Mouse (Mus musculus) CH12.LX (cell line): ENCODE measurements around the gene Fxyd7. TPM values are rescaled to one million over a fixed set of nuclear protein-coding genes. Genes with fewer than 3 reads are reported as not detected.

Experiments used
- DNase-seq: peaks from one replicate; pipeline ENCODE4 v3.0.0-alpha.2; 2013; ENCODE audit errors: extremely low read depth
- H3K27ac ChIP-seq: 2 replicates; pipeline ENCODE4 v1.5.1; 2012; ENCODE audit warnings: low read depth, mild to moderate bottlenecking, control low read depth, moderate library complexity; ENCODE audit not compliant: insufficient read depth
- H3K27me3 ChIP-seq: replicated peaks from 2 replicates; pipeline ENCODE3; 2012; ENCODE audit warnings: inconsistent platforms
- H3K36me3 ChIP-seq, 2 experiments: replicated peaks in 1 of 2; 2 replicates each; pipeline versions ENCODE3 to v1.6.1; 2012; ENCODE audit warnings: inconsistent platforms in 1 of 2, low read length in 1 of 2, mild to moderate bottlenecking in 1 of 2, mixed read lengths in 1 of 2, moderate library complexity in 1 of 2; ENCODE audit not compliant: control insufficient read depth in 1 of 2, insufficient read depth in 1 of 2
- H3K4me1 ChIP-seq, 2 experiments: 2 replicates each; pipeline ENCODE4 v1.6.1; 2012; ENCODE audit warnings: inconsistent platforms in 1 of 2, moderate library complexity in 1 of 2; ENCODE audit not compliant: insufficient read depth in 2 of 2, control insufficient read depth in 1 of 2
- H3K4me2 ChIP-seq: 2 replicates; pipeline ENCODE4 v1.6.1; 2012; ENCODE audit warnings: low read depth, mild to moderate bottlenecking, control low read depth; ENCODE audit not compliant: poor library complexity, insufficient read depth, severe bottlenecking
- H3K4me3 ChIP-seq, 3 experiments: fragments of 150-350 bp in 1 of 3; sonication (generic) in 1 of 3; replicated peaks in 1 of 3; 2 replicates each; pipeline versions ENCODE3 to v1.5.1; 2011 to 2012; ENCODE audit warnings: low read depth in 2 of 3, low read length in 2 of 3, mild to moderate bottlenecking in 2 of 3, moderate library complexity in 2 of 3, control low read depth in 1 of 3, improper control_type of control experiment in 1 of 3, inconsistent platforms in 1 of 3, mixed read lengths in 1 of 3; ENCODE audit not compliant: poor library complexity in 1 of 3
- H3K79me2 ChIP-seq: replicated peaks from 2 replicates; pipeline ENCODE4 v1.6.1; 2012; ENCODE audit warnings: mild to moderate bottlenecking, moderate library complexity; ENCODE audit not compliant: control insufficient read depth, poor library complexity, insufficient read depth, severe bottlenecking; ENCODE audit errors: extremely low read depth
- H3K9ac ChIP-seq: 2 replicates; pipeline ENCODE4 v1.6.1; 2012; ENCODE audit warnings: low read depth, mild to moderate bottlenecking, control low read depth, moderate library complexity; ENCODE audit not compliant: insufficient read depth
- H3K9me3 ChIP-seq: replicated peaks from 2 replicates; pipeline ENCODE3; 2012; ENCODE audit warnings: low read length, inconsistent platforms, mixed read lengths
- CHD1 ChIP-seq: IDR thresholded peaks from 2 replicates; pipeline ENCODE4 v1.6.1; 2012; ENCODE audit warnings: low read depth, low read length, improper control_type of control experiment, inconsistent platforms
- CHD2 ChIP-seq: IDR thresholded peaks from 2 replicates; pipeline ENCODE4 v1.6.1; 2011; ENCODE audit warnings: low read length, improper control_type of control experiment
- E2F4 ChIP-seq: IDR thresholded peaks from 2 replicates; pipeline ENCODE4 v1.6.1; 2011; ENCODE audit warnings: low read depth, low read length, improper control_type of control experiment; ENCODE audit not compliant: insufficient replicate concordance
- ELF1 ChIP-seq: IDR thresholded peaks from 2 replicates; pipeline ENCODE4 v1.6.1; 2014; ENCODE audit warnings: low read depth, mild to moderate bottlenecking, inconsistent platforms, low read length, improper control_type of control experiment
- EP300 ChIP-seq: IDR thresholded peaks from 2 replicates; pipeline ENCODE4 v1.6.1; 2011; ENCODE audit warnings: low read length, improper control_type of control experiment
- ETS1 ChIP-seq: conservative IDR thresholded peaks from 2 replicates; pipeline ENCODE4 v1.6.1; 2012; ENCODE audit warnings: low read depth, mild to moderate bottlenecking, inconsistent platforms, low read length, improper control_type of control experiment, moderate library complexity
- GABPA ChIP-seq: IDR thresholded peaks from 2 replicates; pipeline ENCODE4 v1.6.1; 2012; ENCODE audit warnings: low read depth, low read length, improper control_type of control experiment, inconsistent platforms; ENCODE audit not compliant: insufficient replicate concordance
- HCFC1 ChIP-seq: IDR thresholded peaks from 2 replicates; pipeline ENCODE4 v1.6.1; 2012; ENCODE audit warnings: low read depth, mild to moderate bottlenecking, inconsistent platforms, low read length, improper control_type of control experiment
- IRF4 ChIP-seq: IDR thresholded peaks from 2 replicates; pipeline ENCODE4 v1.6.1; 2014; ENCODE audit warnings: low read depth, mild to moderate bottlenecking, inconsistent platforms, low read length, improper control_type of control experiment
- JUN ChIP-seq: IDR thresholded peaks from 2 replicates; pipeline ENCODE4 v1.6.1; 2011; ENCODE audit warnings: low read depth, mild to moderate bottlenecking, low read length, improper control_type of control experiment, moderate library complexity; ENCODE audit not compliant: insufficient read depth
- JUND ChIP-seq: conservative IDR thresholded peaks from 2 replicates; pipeline ENCODE4 v1.6.1; 2011; ENCODE audit warnings: low read depth, low read length, improper control_type of control experiment
- KAT2A ChIP-seq: IDR thresholded peaks from 2 replicates; pipeline ENCODE4 v1.6.1; 2012; ENCODE audit warnings: low read length, improper control_type of control experiment, inconsistent platforms; ENCODE audit not compliant: insufficient replicate concordance
- MAFK ChIP-seq: IDR thresholded peaks from 2 replicates; pipeline ENCODE4 v1.6.1; 2011; ENCODE audit warnings: low read length, improper control_type of control experiment; ENCODE audit not compliant: insufficient replicate concordance
- MAX ChIP-seq: IDR thresholded peaks from 2 replicates; pipeline ENCODE4 v1.6.1; 2011; ENCODE audit warnings: low read length, improper control_type of control experiment
- MAZ ChIP-seq: IDR thresholded peaks from 2 replicates; pipeline ENCODE4 v1.6.1; 2012; ENCODE audit warnings: low read depth, mild to moderate bottlenecking, inconsistent platforms, low read length, improper control_type of control experiment, moderate library complexity
- MEF2A ChIP-seq: IDR thresholded peaks from 2 replicates; pipeline ENCODE4 v1.6.1; 2014; ENCODE audit warnings: low read depth, mild to moderate bottlenecking, inconsistent platforms, low read length, improper control_type of control experiment, borderline replicate concordance
- MXI1 ChIP-seq: IDR thresholded peaks from 2 replicates; pipeline ENCODE4 v1.6.1; 2011; ENCODE audit warnings: mild to moderate bottlenecking, low read depth, low read length, improper control_type of control experiment
- NELFE ChIP-seq: IDR thresholded peaks from 2 replicates; pipeline ENCODE4 v1.6.1; 2011; ENCODE audit warnings: low read depth, low read length, improper control_type of control experiment
- NRF1 ChIP-seq: IDR thresholded peaks from 2 replicates; pipeline ENCODE4 v1.6.1; 2014; ENCODE audit warnings: low read depth, mild to moderate bottlenecking, inconsistent platforms, low read length, improper control_type of control experiment, moderate library complexity
- PAX5 ChIP-seq: IDR thresholded peaks from 2 replicates; pipeline ENCODE4 v1.6.1; 2012; ENCODE audit warnings: low read length, inconsistent platforms, mixed read lengths
- POLR2A ChIP-seq: IDR thresholded peaks from 2 replicates; pipeline ENCODE4 v1.6.1; 2011; ENCODE audit warnings: low read depth, mild to moderate bottlenecking, improper control_type of control experiment, low read length
- RCOR1 ChIP-seq: conservative IDR thresholded peaks from 2 replicates; pipeline ENCODE4 v1.6.1; 2012; ENCODE audit warnings: low read depth, mild to moderate bottlenecking, inconsistent platforms, low read length, improper control_type of control experiment
- SIN3A ChIP-seq: IDR thresholded peaks from 2 replicates; pipeline ENCODE4 v1.6.1; 2012; ENCODE audit warnings: low read length, improper control_type of control experiment, inconsistent platforms
- TBP ChIP-seq: conservative IDR thresholded peaks from 2 replicates; pipeline ENCODE4 v1.6.1; 2011; ENCODE audit warnings: low read depth, low read length, improper control_type of control experiment
- TCF12 ChIP-seq: IDR thresholded peaks from 2 replicates; pipeline ENCODE4 v1.6.1; 2014; ENCODE audit warnings: low read depth, mild to moderate bottlenecking, inconsistent platforms, low read length, improper control_type of control experiment
- UBTF ChIP-seq: IDR thresholded peaks from 2 replicates; pipeline ENCODE4 v1.6.1; 2012; ENCODE audit warnings: low read depth, mild to moderate bottlenecking, inconsistent platforms, low read length, improper control_type of control experiment, moderate library complexity
- ZKSCAN1 ChIP-seq: IDR thresholded peaks from 2 replicates; pipeline ENCODE4 v1.6.1; 2012; ENCODE audit warnings: low read depth, inconsistent platforms, low read length, improper control_type of control experiment, borderline replicate concordance
- ZMIZ1 ChIP-seq: IDR thresholded peaks from 2 replicates; pipeline ENCODE4 v1.6.1; 2012; ENCODE audit warnings: low read depth, mild to moderate bottlenecking, inconsistent platforms, low read length, improper control_type of control experiment
- ZNF384 ChIP-seq: IDR thresholded peaks from 2 replicates; pipeline ENCODE4 v1.6.1; 2012; ENCODE audit warnings: low read depth, low read length, improper control_type of control experiment, inconsistent platforms
- dilution Hi-C: fragments of 300-500 bp; cut with MboI; formaldehyde crosslinking; loops from 2 replicates; pipeline ENCODE4 v1.14.3; 2020; ENCODE audit warnings: low sequenced_read_pairs; ENCODE audit not compliant: extremely low pct_unique_long_range_greater_than_20kb, extremely low pct_ligation_motif_present
- in situ Hi-C: fragments of 300-500 bp; cut with MboI; formaldehyde crosslinking; loops from 3 replicates; pipeline ENCODE4 v1.14.3; 2019; ENCODE audit warnings: low sequenced_read_pairs, low pct_ligation_motif_present, low pct_unique_long_range_greater_than_20kb, mixed read lengths
- polyA plus RNA-seq: library from polyadenylated mRNA; unstranded; fragments of >175 nt; gene quantifications from 2 replicates; pipeline ENCODE4 v1.2.1, GENCODE M21; 2012; ENCODE audit warnings: low read depth; ENCODE audit not compliant: insufficient read length
- total RNA-seq, 2 experiments: library from RNA; depleted of rRNA; stranded (reverse); fragments of 300-350 nt in 1 of 2; fragments of >200 nt in 1 of 2; gene quantifications; 2 replicates each; pipeline ENCODE4 v1.2.3; 2012 to 2014

Gene Fxyd7
- total and polyA plus RNA-seq, 3 experiments: not detected

GRCm38 (mm10) chr7:31042431-31042910 lies 8.8 kb downstream of the Fxyd7 start, which contains the start of gene Fxyd5:
Gene Fxyd5, minus strand, starts transcription at chr7:31042481.
- Histone ChIP-seq H3K9me3 (no peaks in the 10 kb centered on the region), H3K4me2 (peak within 1 kb of the TSS; percentile 48), H3K27me3 (peaks cover 27% of the 10 kb centered on the region), H3K4me1 (peaks cover 3 to 30% of the 10 kb centered on the region in 2 experiments), H3K36me3 (peaks cover 0 to 20% of the 10 kb centered on the region in 2 experiments), H3K27ac (no peak within 1 kb of the TSS), H3K9ac (peak within 1 kb of the TSS; percentile 26), H3K79me2 (no peaks in the 10 kb centered on the region), H3K4me3 (peak within 1 kb of the TSS; percentile 58 to 73 (median 71))
- DNase-seq: no peak
- in situ Hi-C loops: no loop called here
- dilution Hi-C loops: no loop called here
- TF ChIP-seq IRF4 (no peak), POLR2A (no peak), NRF1 (no peak), ZKSCAN1 (no peak), GABPA (no peak), CHD2 (no peak), RCOR1 (no peak), ZMIZ1 (no peak), TCF12 (no peak), KAT2A (no peak), JUND (no peak), MEF2A (no peak), PAX5 (no peak), HCFC1 (no peak), MAFK (no peak), E2F4 (no peak), ELF1 (no peak), ETS1 (no peak), MAX (no peak)

GRCm38 (mm10) chr7:31041662-31042315 lies 9.5 kb downstream of the Fxyd7 start:
- Histone ChIP-seq H3K4me1 (peaks cover 3 to 36% of the 10 kb centered on the region in 2 experiments), H3K27ac (no peak overlapping the region)
- dilution Hi-C loops: no loop called here
- TF ChIP-seq POLR2A (peak; percentile 60; the same call in 1 of the 2 replicates), ZMIZ1 (peak; percentile 50; the same call in 1 of the 2 replicates), HCFC1 (0 out of 2 replicates have a peak, but pooled peaks have one; percentile 21), PAX5 (no peak), ETS1 (peak; percentile 50; the same call in 1 of the 2 replicates), CHD1 (0 out of 2 replicates have a peak, but pooled peaks have one; percentile 67), NELFE (peak; percentile 49), GABPA (no peak), MAZ (0 out of 2 replicates have a peak, but pooled peaks have one; percentile 46), RCOR1 (no peak), MEF2A (peak; percentile 65; the same call in 1 of the 2 replicates), SIN3A (peak; percentile 76), TBP (no peak), EP300 (peak; percentile 34; the same call in 1 of the 2 replicates), JUN (no peak), TCF12 (0 out of 2 replicates have a peak, but pooled peaks have one; percentile 11), ELF1 (no peak), UBTF (no peak), ZNF384 (no peak), MXI1 (peak; percentile 80), MAX (0 out of 2 replicates have a peak, but pooled peaks have one; percentile 15)

More at GRCm38 (mm10) chr7:31041662-31042315, 9.5 kb downstream of the Fxyd7 start:
- H3K4me3 ChIP-seq: peak overlapping the region; percentile 58 to 73 (median 71)
- H3K79me2 ChIP-seq: no peaks in the 10 kb centered on the region
- peak overlapping the region; percentile 48 for H3K4me2 ChIP-seq
- DNase-seq: peak; percentile 46
- in situ Hi-C loops: no loop called here
- H3K9me3 ChIP-seq: no peaks in the 10 kb centered on the region
- peaks cover 22% of the 10 kb centered on the region for H3K27me3 ChIP-seq
- peaks cover 0 to 25% of the 10 kb centered on the region in 2 experiments for H3K36me3 ChIP-seq
- peak overlapping the region; percentile 26; the same call in 1 of the 2 replicates for H3K9ac ChIP-seq
